Mouse (Mus musculus): ENCODE results near the gene Gkn2.

DNA sequence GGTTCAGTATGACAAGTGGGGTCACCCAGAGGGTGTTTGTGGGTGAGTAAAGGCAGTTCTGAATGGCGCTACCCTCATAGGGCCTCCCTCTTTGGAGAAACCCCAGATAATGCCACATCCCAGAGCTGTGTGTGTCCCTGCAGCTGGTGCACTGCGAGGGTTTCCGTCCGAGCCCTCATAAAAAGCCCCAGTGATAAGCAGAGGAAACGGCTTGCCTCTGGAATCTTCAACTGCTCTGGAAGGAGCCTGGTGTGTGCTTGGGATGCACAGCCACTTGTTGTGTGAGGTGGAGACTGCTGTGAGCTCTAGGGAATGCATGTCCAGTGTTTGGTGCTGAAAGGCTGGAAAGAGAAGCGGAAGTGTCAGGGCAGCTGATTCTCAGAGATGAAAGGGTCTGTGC, 28.3 kb downstream of the Gkn2 start:
- TF ChIP-seq RCOR1 (IDR thresholded peaks at IDR 0.05; ENCODE audit: low read depth, low read length) = no peak
- TF ChIP-seq GATA1 (IDR thresholded peaks at IDR 0.05; ENCODE audit: low read depth, low read length) = no peak
- TF ChIP-seq MAX (IDR thresholded peaks at IDR 0.05; ENCODE audit: low read length) = no peak
- no peak for TF ChIP-seq POLR2A (IDR thresholded peaks at IDR 0.05; ENCODE audit: control insufficient read depth in 1 of 2, insufficient read depth in 1 of 2, low read depth in 1 of 2, low read length in 2 of 2, poor library complexity in 1 of 2)
- no peak for TF ChIP-seq MXI1 (IDR thresholded peaks at IDR 0.05; ENCODE audit: low read depth, low read length)
- no peak for TF ChIP-seq EP300 (IDR thresholded peaks at IDR 0.05; ENCODE audit: low read depth in 1 of 2, low read length in 2 of 2)
- TF ChIP-seq CTCF (IDR thresholded peaks at IDR 0.05 in 2 of 3, conservative IDR thresholded peaks at IDR 0.05 in 1 of 3; ENCODE audit: control insufficient read depth in 1 of 3, insufficient read depth in 1 of 3, low read depth in 2 of 3, low read length in 3 of 3, poor library complexity in 1 of 3, severe bottlenecking in 1 of 3) = no peak
- TF ChIP-seq ZKSCAN1 (IDR thresholded peaks at IDR 0.05; ENCODE audit: low read depth, low read length) = no peak
- no peak for TF ChIP-seq ETS1 (IDR thresholded peaks at IDR 0.05; ENCODE audit: low read depth, low read length)
- no peak for TF ChIP-seq USF1 (IDR thresholded peaks at IDR 0.05; ENCODE audit: low read depth, low read length)
- no peak for TF ChIP-seq TCF12 (IDR thresholded peaks at IDR 0.05; ENCODE audit: low read depth, low read length)
- no peak for TF ChIP-seq POLR2AphosphoS5 (IDR thresholded peaks at IDR 0.05; ENCODE audit: borderline replicate concordance, low read depth, low read length)
- TF ChIP-seq TAL1 (IDR thresholded peaks at IDR 0.05; ENCODE audit: low read length) = no peak
- TF ChIP-seq ZNF384 (IDR thresholded peaks at IDR 0.05; ENCODE audit: low read depth, low read length) = no peak

All from MEL (cell line).